Mouse (Mus musculus) limb, embryonic 11.5 days (tissue): ENCODE measurements around the gene Ehd4. TPM values are rescaled to one million over a fixed set of nuclear protein-coding genes. Genes with fewer than 3 reads are reported as not detected.

Source experiments
- ATAC-seq: fragments of 200-750 bp; cut with Nextera tagmentation; 2 replicates; pipeline ENCODE4 v1.8.0; 2017; ENCODE audit warnings: low read depth; ENCODE audit not compliant: insufficient number of reproducible peaks, low FRiP score, low TSS enrichment
- DNase-seq: peaks from one replicate; pipeline ENCODE4 v3.0.0-alpha.2; 2015; ENCODE audit warnings: low spot score
- H3K27ac ChIP-seq: fragments of 300-500 bp; sonication (generic); replicated peaks from 2 replicates; pipeline ENCODE4 v1.5.1; 2014; ENCODE audit warnings: low read depth, mild to moderate bottlenecking, low read length
- H3K27me3 ChIP-seq: fragments of 300-500 bp; sonication (generic); 2 replicates; pipeline ENCODE4 v1.6.1; 2014; ENCODE audit warnings: mild to moderate bottlenecking, low read length, mixed read lengths; ENCODE audit not compliant: control insufficient read depth, insufficient read depth
- H3K36me3 ChIP-seq: fragments of 300-500 bp; sonication (generic); 2 replicates; pipeline ENCODE4 v1.6.1; 2014; ENCODE audit warnings: mild to moderate bottlenecking, low read length, moderate library complexity, mixed read lengths; ENCODE audit not compliant: control insufficient read depth, insufficient read depth
- H3K4me1 ChIP-seq: fragments of 300-500 bp; sonication (generic); 2 replicates; pipeline ENCODE4 v1.6.1; 2014; ENCODE audit warnings: low read length, mixed read lengths; ENCODE audit not compliant: control insufficient read depth, insufficient read depth
- H3K4me2 ChIP-seq: fragments of 300-500 bp; sonication (generic); 2 replicates; pipeline ENCODE4 v1.6.1; 2014; ENCODE audit warnings: low read depth, mild to moderate bottlenecking, moderate library complexity; ENCODE audit not compliant: severe bottlenecking
- H3K4me3 ChIP-seq: fragments of 300-500 bp; sonication (generic); 2 replicates; pipeline ENCODE4 v1.5.1; 2014; ENCODE audit warnings: low read depth, low read length
- H3K9ac ChIP-seq: fragments of 300-500 bp; sonication (generic); 2 replicates; pipeline ENCODE4 v1.6.1; 2014; ENCODE audit warnings: mild to moderate bottlenecking, low read length
- H3K9me3 ChIP-seq: fragments of 300-500 bp; sonication (generic); 2 replicates; pipeline ENCODE4 v1.6.1; 2016; ENCODE audit warnings: low read length; ENCODE audit not compliant: control insufficient read depth
- WGBS: fragments of 180-500 bp; shearing (Covaris S2); extraction: QIAGEN DNeasy Blood & Tissue Kit; methylation state at CpG from one replicate; pipeline ENCODE4 v1.1.7; 2014; 5-methylcytosine and 5-hydroxymethylcytosine counted together
- polyA plus RNA-seq: library from polyadenylated mRNA; unstranded; fragments of >200 nt; fragmentation: Nextera tagmentation; extraction: Ambion mirVana; gene quantifications from 2 replicates; pipeline ENCODE4 v1.2.1, GENCODE M21; 2014

Ehd4 gene
- polyA plus RNA-seq, 1 experiment from 2014 or later, result 13.2 TPM

GRCm38 (mm10) chr2:120171362-120171761 lies 17.0 kb upstream of the Ehd4 start:
- 88% methylated on average over 7 of the region's 7 CpGs for WGBS
- Histone ChIP-seq H3K27ac (no peak overlapping the region), H3K4me2 (no peak overlapping the region), H3K9ac (no peak overlapping the region), H3K9me3 (no peaks in the 10 kb centered on the region), H3K27me3 (no peaks in the 10 kb centered on the region), H3K4me1 (no peaks in the 10 kb centered on the region), H3K4me3 (no peak overlapping the region), H3K36me3 (no peaks in the 10 kb centered on the region)
- no peak for ATAC-seq
- DNase-seq, result no peak

GRCm38 (mm10) chr2:120170726-120171125 lies 16.3 kb upstream of the Ehd4 start:
- DNase-seq (no peak), ATAC-seq (no peak)
- Histone ChIP-seq H3K36me3 (no peaks in the 10 kb centered on the region), H3K4me3 (no peak overlapping the region), H3K4me2 (no peak overlapping the region), H3K9ac (no peak overlapping the region), H3K9me3 (no peaks in the 10 kb centered on the region), H3K27ac (no peak overlapping the region), H3K4me1 (no peaks in the 10 kb centered on the region), H3K27me3 (no peaks in the 10 kb centered on the region)
- 67% methylated on average over 1 of the region's 1 CpGs for WGBS

GRCm38 (mm10) chr2:120169382-120169781 lies 15.0 kb upstream of the Ehd4 start:
- H3K27me3 ChIP-seq, result no peaks in the 10 kb centered on the region
- no peak overlapping the region for H3K4me3 ChIP-seq
- H3K4me1 ChIP-seq, result no peaks in the 10 kb centered on the region
- no peaks in the 10 kb centered on the region for H3K9me3 ChIP-seq
- ATAC-seq (no peak), DNase-seq (no peak)
- WGBS, result 83% methylated on average over 3 of the region's 3 CpGs
- no peak overlapping the region for H3K27ac ChIP-seq
- H3K9ac ChIP-seq, result no peak overlapping the region
- no peaks in the 10 kb centered on the region for H3K36me3 ChIP-seq
- H3K4me2 ChIP-seq, result no peak overlapping the region

- no peaks in the 10 kb centered on the region for H3K27me3 ChIP-seq
- DNase-seq (no peak), ATAC-seq (no peak)
- H3K9ac ChIP-seq, result no peak overlapping the region
- 91% methylated on average over 8 of the region's 8 CpGs for WGBS
- H3K36me3 ChIP-seq, result no peaks in the 10 kb centered on the region
- no peaks in the 10 kb centered on the region for H3K9me3 ChIP-seq
- H3K27ac ChIP-seq, result no peak overlapping the region
- H3K4me2 ChIP-seq, result no peak overlapping the region
- H3K4me1 ChIP-seq, result no peaks in the 10 kb centered on the region
- H3K4me3 ChIP-seq, result no peak overlapping the region
Observed at GRCm38 (mm10) chr2:120167763-120168162, 13.4 kb upstream of the Ehd4 start.

GRCm38 (mm10) chr2:120165474-120165873 lies 11.1 kb upstream of the Ehd4 start:
- Histone ChIP-seq H3K9me3 (no peaks in the 10 kb centered on the region), H3K27me3 (no peaks in the 10 kb centered on the region), H3K4me3 (no peak overlapping the region), H3K9ac (no peak overlapping the region), H3K36me3 (no peaks in the 10 kb centered on the region), H3K4me2 (no peak overlapping the region), H3K27ac (no peak overlapping the region), H3K4me1 (no peaks in the 10 kb centered on the region)
- no peak for ATAC-seq
- WGBS, result 81% methylated on average over 10 of the region's 10 CpGs
- no peak for DNase-seq

GRCm38 (mm10) chr2:120159434-120159833 lies 5.0 kb upstream of the Ehd4 start:
- H3K9ac ChIP-seq, result no peak overlapping the region

GRCm38 (mm10) chr2:120158846-120159245 lies 4.4 kb upstream of the Ehd4 start:
- no peak overlapping the region for H3K27ac ChIP-seq
- peaks cover under 1% of the 10 kb centered on the region; the same call in 1 of the 2 replicates for H3K4me1 ChIP-seq
- no peaks in the 10 kb centered on the region for H3K9me3 ChIP-seq
- H3K4me2 ChIP-seq, result no peak overlapping the region
- no peaks in the 10 kb centered on the region for H3K36me3 ChIP-seq
- ATAC-seq (no peak), DNase-seq (no peak)
- no peak overlapping the region for H3K9ac ChIP-seq
- H3K4me3 ChIP-seq, result no peak overlapping the region
- 48% methylated on average over 1 of the region's 1 CpGs for WGBS
- no peaks in the 10 kb centered on the region for H3K27me3 ChIP-seq

More at GRCm38 (mm10) chr2:120159434-120159833, 5.0 kb upstream of the Ehd4 start:
- DNase-seq (no peak), ATAC-seq (no peak)
- Histone ChIP-seq H3K4me2 (no peak overlapping the region), H3K4me3 (no peak overlapping the region), H3K27me3 (no peaks in the 10 kb centered on the region), H3K9me3 (no peaks in the 10 kb centered on the region), H3K4me1 (no peaks in the 10 kb centered on the region), H3K27ac (no peak overlapping the region), H3K36me3 (no peaks in the 10 kb centered on the region)
- 83% methylated on average over 2 of the region's 2 CpGs for WGBS

GRCm38 (mm10) chr2:120158016-120158415 lies 3.6 kb upstream of the Ehd4 start:
- Histone ChIP-seq H3K27me3 (no peaks in the 10 kb centered on the region), H3K4me1 (peaks cover 4% of the 10 kb centered on the region; the same call in 1 of the 2 replicates), H3K36me3 (no peaks in the 10 kb centered on the region), H3K4me3 (no peak overlapping the region), H3K4me2 (no peak overlapping the region; the same call in 1 of the 2 replicates), H3K27ac (no peak overlapping the region), H3K9me3 (no peaks in the 10 kb centered on the region), H3K9ac (no peak overlapping the region)
- 59% methylated on average over 5 of the region's 5 CpGs for WGBS
- no peak for ATAC-seq
- no peak for DNase-seq

GRCm38 (mm10) chr2:120157606-120158005 lies 3.2 kb upstream of the Ehd4 start:
- Histone ChIP-seq H3K4me3 (no peak overlapping the region), H3K27me3 (no peaks in the 10 kb centered on the region), H3K4me2 (no peak overlapping the region), H3K4me1 (peaks cover 4% of the 10 kb centered on the region; the same call in 1 of the 2 replicates), H3K9me3 (no peaks in the 10 kb centered on the region), H3K36me3 (no peaks in the 10 kb centered on the region), H3K9ac (no peak overlapping the region), H3K27ac (no peak overlapping the region)
- 74% methylated on average over 2 of the region's 2 CpGs for WGBS
- no peak for DNase-seq
- no peak for ATAC-seq
